30 mouse cellular contexts compared by ENCODE assay signal in genomic region chr10:84496805-84497204, GRCm38 (mm10). TPM values are rescaled to one million over a fixed set of nuclear protein-coding genes. Genes with fewer than 3 reads are reported as not detected.
DNase-seq lines count a peak whose midpoint lies in the region; ATAC-seq lines count a peak whose summit lies in the region.
"Had no signal": no experiment of that assay in that cellular context is flagged by ENCODE, and none has a peak within 500 bp of the region (broad histone marks: within the 10 kb centered on the region; RNA-seq: fewer than 3 reads in every experiment).

No protein-coding gene starts in this region.

- peaks cover 5% of the 10 kb centered on the region for H3K4me1 ChIP-seq in forebrain, embryonic 15.5 days
- no peaks in the 10 kb centered on the region for H3K4me1 ChIP-seq in forebrain, embryonic 13.5 days
- H3K4me1 ChIP-seq in limb, embryonic 12.5 days (replicated peaks), result peaks cover 15% of the 10 kb centered on the region; the same call in 1 of the 2 replicates
- peaks cover 17% of the 10 kb centered on the region for H3K4me1 ChIP-seq in limb, embryonic 10.5 days
- 0 out of 2 replicates have a peak, but pooled peaks cover 3% of the 10 kb centered on the region for H3K4me1 ChIP-seq in limb, embryonic 15.5 days
- H3K4me1 ChIP-seq: embryonic facial prominence, embryonic 10.5 days; embryonic facial prominence, embryonic 13.5 days had no signal

- H3K36me3 ChIP-seq in forebrain, embryonic 15.5 days, result no peaks in the 10 kb centered on the region
- H3K36me3 ChIP-seq in forebrain, embryonic 13.5 days (ENCODE audit: poor library complexity, severe bottlenecking), result no peaks in the 10 kb centered on the region
- no peaks in the 10 kb centered on the region for H3K36me3 ChIP-seq in limb, embryonic 12.5 days
- no peaks in the 10 kb centered on the region for H3K36me3 ChIP-seq in limb, embryonic 10.5 days
- H3K36me3 ChIP-seq in limb, embryonic 15.5 days, result no peaks in the 10 kb centered on the region
- H3K36me3 ChIP-seq: embryonic facial prominence, embryonic 10.5 days; embryonic facial prominence, embryonic 13.5 days; G1E; heart, embryonic 12.5 days; heart, embryonic 15.5 days had no signal

- H3K27me3 ChIP-seq in forebrain, embryonic 15.5 days, result no peaks in the 10 kb centered on the region
- H3K27me3 ChIP-seq in forebrain, embryonic 13.5 days, result no peaks in the 10 kb centered on the region
- no peaks in the 10 kb centered on the region for H3K27me3 ChIP-seq in limb, embryonic 12.5 days
- no peaks in the 10 kb centered on the region for H3K27me3 ChIP-seq in limb, embryonic 10.5 days (ENCODE audit: low read depth, poor library complexity, severe bottlenecking)
- no peaks in the 10 kb centered on the region for H3K27me3 ChIP-seq in limb, embryonic 15.5 days
- H3K27me3 ChIP-seq: CH12.LX; embryonic facial prominence, embryonic 13.5 days; heart, embryonic 12.5 days; heart, embryonic 15.5 days had no signal

- WGBS in forebrain, embryonic 15.5 days, result 23% methylated on average over 2 of the region's 2 CpGs
- WGBS in forebrain, embryonic 13.5 days, result 35% methylated on average over 2 of the region's 2 CpGs
- WGBS in limb, embryonic 12.5 days, result 36% methylated on average over 2 of the region's 2 CpGs
- 60% methylated on average over 2 of the region's 2 CpGs for WGBS in limb, embryonic 10.5 days
- WGBS in limb, embryonic 15.5 days, result 28% methylated on average over 2 of the region's 2 CpGs

- peak overlapping the region; percentile 33; the same call in 1 of the 2 replicates for H3K27ac ChIP-seq in forebrain, embryonic 15.5 days (replicated peaks)
- no peak overlapping the region for H3K27ac ChIP-seq in forebrain, embryonic 13.5 days
- peak overlapping the region; percentile 59; the same call in 1 of the 2 replicates for H3K27ac ChIP-seq in limb, embryonic 12.5 days
- no peak overlapping the region; the same call in 1 of the 2 replicates for H3K27ac ChIP-seq in limb, embryonic 10.5 days
- H3K27ac ChIP-seq in limb, embryonic 15.5 days, result 0 out of 2 replicates have a peak overlapping the region, but pooled peaks have one; percentile 18
- H3K27ac ChIP-seq: embryonic facial prominence, embryonic 10.5 days; embryonic facial prominence, embryonic 13.5 days; heart, embryonic 15.5 days; hindbrain, embryonic 14.5 days; hindbrain, postnatal 0 days had no signal

- H3K9me3 ChIP-seq in forebrain, embryonic 15.5 days, result no peaks in the 10 kb centered on the region
- H3K9me3 ChIP-seq in forebrain, embryonic 13.5 days (replicated peaks), result no peaks in the 10 kb centered on the region
- no peaks in the 10 kb centered on the region for H3K9me3 ChIP-seq in limb, embryonic 12.5 days
- H3K9me3 ChIP-seq in limb, embryonic 10.5 days (replicated peaks), result no peaks in the 10 kb centered on the region
- no peaks in the 10 kb centered on the region for H3K9me3 ChIP-seq in limb, embryonic 15.5 days
- H3K9me3 ChIP-seq: embryonic facial prominence, embryonic 10.5 days; embryonic facial prominence, embryonic 13.5 days; G1E; heart, embryonic 12.5 days; heart, embryonic 15.5 days had no signal

- H3K4me3 ChIP-seq in forebrain, embryonic 15.5 days, result no peak overlapping the region
- no peak overlapping the region for H3K4me3 ChIP-seq in forebrain, embryonic 13.5 days
- no peak overlapping the region for H3K4me3 ChIP-seq in limb, embryonic 12.5 days (replicated peaks)
- no peak overlapping the region for H3K4me3 ChIP-seq in limb, embryonic 10.5 days
- no peak overlapping the region for H3K4me3 ChIP-seq in limb, embryonic 15.5 days
- H3K4me3 ChIP-seq: embryonic facial prominence, embryonic 10.5 days; embryonic facial prominence, embryonic 13.5 days; erythroblast, embryonic 14.5 days; heart, embryonic 12.5 days; heart, embryonic 15.5 days had no signal

- no peak for DNase-seq in limb, embryonic 10.5 days (ENCODE audit: low spot score)
- DNase-seq in forelimb bud, embryonic 11.5 days (ENCODE audit: low read depth, low spot score), result peak; percentile 6
- no peak for DNase-seq in layer of hippocampus, postnatal 14 days (ENCODE audit: low spot score in 2 of 2)
- DNase-seq: adrenal gland, adult 2 months; adrenal gland, postnatal 14 days; B cell, adult 2 months; cerebellum, adult 11-12 months; cerebellum, adult 8-10 months; cerebellum, postnatal 10 days; cerebellum, postnatal 36 days; embryo, embryonic 11 days; gastrocnemius, postnatal 25 days; heart, adult 18-20 months; heart, postnatal 10 days; heart, postnatal 36 days had no signal

- H3K9ac ChIP-seq in forebrain, embryonic 15.5 days (replicated peaks), result no peak overlapping the region
- H3K9ac ChIP-seq in forebrain, embryonic 13.5 days, result no peak overlapping the region
- H3K9ac ChIP-seq in limb, embryonic 12.5 days (replicated peaks), result no peak overlapping the region
- H3K9ac ChIP-seq in limb, embryonic 15.5 days, result no peak overlapping the region
- H3K9ac ChIP-seq: embryonic facial prominence, embryonic 13.5 days; heart, embryonic 12.5 days; heart, embryonic 15.5 days; hindbrain, embryonic 14.5 days had no signal

- no peak overlapping the region for H3K4me2 ChIP-seq in forebrain, embryonic 15.5 days (replicated peaks)
- no peak overlapping the region for H3K4me2 ChIP-seq in forebrain, embryonic 13.5 days
- no peak overlapping the region for H3K4me2 ChIP-seq in limb, embryonic 12.5 days
- no peak overlapping the region for H3K4me2 ChIP-seq in limb, embryonic 15.5 days
- H3K4me2 ChIP-seq: embryonic facial prominence, embryonic 13.5 days; heart, embryonic 12.5 days; heart, embryonic 15.5 days; hindbrain, embryonic 14.5 days had no signal

- ATAC-seq in forebrain, embryonic 15.5 days (replicated peaks), result peak; percentile 46; the same call in 1 of the 2 replicates
- ATAC-seq in forebrain, embryonic 13.5 days, result no peak
- no peak; the same call in 1 of the 2 replicates for ATAC-seq in limb, embryonic 12.5 days (ENCODE audit: insufficient number of reproducible peaks, insufficient read depth, low FRiP score, low TSS enrichment, low read depth)
- ATAC-seq in limb, embryonic 15.5 days (ENCODE audit: insufficient number of reproducible peaks, low FRiP score, low TSS enrichment, low read depth), result no peak
- ATAC-seq: hindbrain, postnatal 0 days; inflammation-experienced regulatory T-cells, adult 6 months; intestine, embryonic 16.5 days had no signal

RNA-seq across cellular contexts. Expression of gene Ckap4, which starts 37.1 kb away (rescaled TPM):
- polyA plus RNA-seq in forebrain, embryonic 15.5 days (2015; fragmentation: Nextera tagmentation; extraction: Ambion mirVana), result 41.9 and 44.1 TPM in 2 replicates
- polyA plus RNA-seq in forebrain, embryonic 13.5 days (2015; fragmentation: Nextera tagmentation; extraction: Ambion mirVana), result 36.4 and 39.0 TPM in 2 replicates
- polyA plus RNA-seq in limb, embryonic 12.5 days (2016; fragmentation: Nextera tagmentation; extraction: Ambion mirVana), result 102 and 106 TPM in 2 replicates
- 53.6 and 63.3 TPM in 2 replicates for polyA plus RNA-seq in limb, embryonic 10.5 days (2016; fragmentation: Nextera tagmentation; extraction: Ambion mirVana)
- 130 and 162 TPM in 2 replicates for polyA plus RNA-seq in limb, embryonic 15.5 days (2015; fragmentation: Nextera tagmentation; extraction: Ambion mirVana)
- 10 to 100 TPM; 25.3 to 26.8 TPM for total RNA-seq in layer of hippocampus, postnatal 14 days (2021)

RNA-seq across cellular contexts. Expression of gene Nuak1, which starts 56.4 kb away (rescaled TPM):
- polyA plus RNA-seq in forebrain, embryonic 15.5 days (2015; fragmentation: Nextera tagmentation; extraction: Ambion mirVana), result 11.6 and 12.6 TPM in 2 replicates
- 5.3 and 7.4 TPM in 2 replicates for polyA plus RNA-seq in forebrain, embryonic 13.5 days (2015; fragmentation: Nextera tagmentation; extraction: Ambion mirVana)
- polyA plus RNA-seq in limb, embryonic 12.5 days (2016; fragmentation: Nextera tagmentation; extraction: Ambion mirVana), result 2.6 and 3.3 TPM in 2 replicates
- polyA plus RNA-seq in limb, embryonic 10.5 days (2016; fragmentation: Nextera tagmentation; extraction: Ambion mirVana), result 0.69 and 1.2 TPM in 2 replicates
- polyA plus RNA-seq in limb, embryonic 15.5 days (2015; fragmentation: Nextera tagmentation; extraction: Ambion mirVana), result 3.1 and 3.9 TPM in 2 replicates
- total RNA-seq in layer of hippocampus, postnatal 14 days (2021), result 10 to 100 TPM; 47.6 to 50.2 TPM
- polyA plus RNA-seq: G1E; inflammation-experienced regulatory T-cells, adult 6 months had no signal

Comparison
In these comparisons a context has a peak if more than half of its experiments do, and no peak if none do; other contexts are left out.
1. H3K27ac ChIP-seq: peak in forebrain, embryonic 15.5 days (single experiment), limb, embryonic 12.5 days (single experiment) and limb, embryonic 15.5 days (single experiment); none in forebrain, embryonic 13.5 days (single experiment) and limb, embryonic 10.5 days (single experiment).